Mouse (Mus musculus): ENCODE measurements around the gene Mcrip2.

DNA sequence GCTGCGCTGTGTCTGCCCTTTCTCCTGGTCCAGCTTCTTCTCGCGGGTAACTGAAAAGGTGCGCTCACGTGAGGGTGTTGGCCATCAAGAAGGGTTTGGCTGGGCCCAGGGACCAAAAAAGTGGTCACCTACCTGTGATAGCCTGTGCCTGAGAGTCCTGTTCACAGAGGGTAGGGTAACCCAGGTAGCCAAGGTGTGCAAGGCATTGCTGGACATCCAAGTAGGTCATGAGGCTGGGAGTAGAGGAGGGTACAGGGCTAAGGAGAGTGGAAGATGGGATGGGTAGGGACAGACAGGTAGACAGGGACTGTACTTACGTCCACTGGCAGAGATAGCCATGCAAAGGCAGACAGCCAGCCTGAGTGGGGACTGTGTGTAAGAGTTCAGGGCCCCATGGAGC lies 28.0 kb downstream of the Mcrip2 start:
- TF ChIP-seq CTCF (IDR thresholded peaks at IDR 0.05; ENCODE audit: low read depth), result no peak
- TF ChIP-seq EP300 (IDR thresholded peaks at IDR 0.05; ENCODE audit: low read depth), result no peak

Measured in liver, embryonic 14.5 days (tissue).